ENCODE assay signal across 8 mouse cellular contexts in the genomic region with DNA sequence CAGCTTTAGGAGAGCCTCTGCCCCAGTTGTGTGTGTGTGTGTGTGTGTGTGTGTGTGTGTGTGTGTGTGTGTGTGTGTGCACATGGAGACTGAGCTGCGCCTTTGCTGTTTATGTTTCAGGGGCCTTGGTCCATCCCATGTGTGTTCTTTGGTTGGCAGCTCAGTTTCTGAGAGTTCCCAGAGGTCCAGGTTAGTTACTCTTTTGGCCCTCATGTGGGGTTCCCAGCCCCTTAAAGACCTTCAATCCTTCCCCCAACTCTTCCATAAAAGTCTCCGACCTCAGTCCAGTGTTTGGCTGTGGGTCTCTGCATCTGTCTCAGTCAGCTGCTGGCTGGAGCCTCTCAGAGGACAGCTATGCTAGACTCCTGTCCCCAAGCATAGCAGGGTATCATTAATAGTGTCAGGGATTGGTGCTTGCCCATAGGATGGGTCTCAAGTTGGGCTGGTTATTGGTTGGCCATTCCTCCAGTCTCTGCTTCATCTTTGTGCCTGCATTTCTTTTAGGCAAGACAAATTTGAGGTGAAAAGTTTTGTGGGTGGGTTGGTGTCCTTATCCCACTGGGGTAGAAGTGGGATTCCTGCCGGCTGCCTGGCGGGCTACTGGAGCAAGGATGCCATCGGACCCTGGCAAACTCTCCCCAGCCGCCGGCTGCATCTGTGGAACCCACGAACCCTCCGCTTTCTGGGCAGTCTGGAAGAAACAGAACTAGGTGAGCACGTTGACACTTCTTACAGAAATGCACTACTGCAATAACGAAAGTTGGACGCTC. TPM values are rescaled to one million over a fixed set of nuclear protein-coding genes. Genes with fewer than 3 reads are reported as not detected.
DNase-seq lines count a peak whose midpoint lies in the region; ATAC-seq and TF ChIP-seq lines count a peak whose summit lies in the region.

No protein-coding gene starts in this region.

- WGBS in kidney, embryonic 15.5 days: 7% methylated on average over 11 of the region's 12 CpGs
- 13% methylated on average over 12 of the region's 12 CpGs for WGBS in hindbrain, embryonic 14.5 days
- 11% methylated on average over 12 of the region's 12 CpGs for WGBS in midbrain, embryonic 16.5 days

- peak overlapping the region; percentile 75 for H3K4me3 ChIP-seq in kidney, embryonic 15.5 days (replicated peaks)
- H3K4me3 ChIP-seq in bone marrow macrophage, adult 2 months (ENCODE audit: insufficient read depth, low read length): peak overlapping the region; percentile 88
- H3K4me3 ChIP-seq in hindbrain, embryonic 14.5 days (replicated peaks; ENCODE audit: low read length): peak overlapping the region; percentile 77
- H3K4me3 ChIP-seq in midbrain, embryonic 16.5 days (ENCODE audit: low read depth, low read length): peak overlapping the region; percentile 79

- H3K27me3 ChIP-seq in kidney, embryonic 15.5 days: no peaks in the 10 kb centered on the region
- H3K27me3 ChIP-seq in hindbrain, embryonic 14.5 days (ENCODE audit: control insufficient read depth, insufficient read depth, low read length): no peaks in the 10 kb centered on the region
- no peaks in the 10 kb centered on the region for H3K27me3 ChIP-seq in midbrain, embryonic 16.5 days (ENCODE audit: control insufficient read depth, insufficient read depth, low read depth, low read length)

- peak overlapping the region; percentile 73 for H3K9ac ChIP-seq in kidney, embryonic 15.5 days
- H3K9ac ChIP-seq in hindbrain, embryonic 14.5 days: peak overlapping the region; percentile 78
- H3K9ac ChIP-seq in midbrain, embryonic 16.5 days (ENCODE audit: low read depth, low read length): peak overlapping the region; percentile 93

- peaks cover 16% of the 10 kb centered on the region for H3K36me3 ChIP-seq in kidney, embryonic 15.5 days
- peaks cover 14% of the 10 kb centered on the region for H3K36me3 ChIP-seq in hindbrain, embryonic 14.5 days (replicated peaks; ENCODE audit: control insufficient read depth, insufficient read depth)
- peaks cover under 1% of the 10 kb centered on the region; the same call in 1 of the 2 replicates for H3K36me3 ChIP-seq in midbrain, embryonic 16.5 days (ENCODE audit: control insufficient read depth, insufficient read depth, low read length)

- no peak for TF ChIP-seq CTCF in bone marrow macrophage, adult 2 months (IDR thresholded peaks at IDR 0.05; ENCODE audit: low read depth, low read length)

- no peak for TF ChIP-seq POLR2A in bone marrow macrophage, adult 2 months (IDR thresholded peaks at IDR 0.05; ENCODE audit: borderline replicate concordance, low read depth, low read length)

- H3K27ac ChIP-seq in kidney, embryonic 15.5 days: peak overlapping the region; percentile 92
- H3K27ac ChIP-seq in bone marrow macrophage, adult 2 months (ENCODE audit: insufficient read depth, low read depth, low read length): no peak overlapping the region
- peak overlapping the region; percentile 91; the same call in 1 of the 2 replicates for H3K27ac ChIP-seq in hindbrain, embryonic 14.5 days
- no peak overlapping the region; the same call in 1 of the 2 replicates for H3K27ac ChIP-seq in midbrain, embryonic 16.5 days (ENCODE audit: low read length)

- H3K9me3 ChIP-seq in kidney, embryonic 15.5 days (replicated peaks): no peaks in the 10 kb centered on the region
- no peaks in the 10 kb centered on the region for H3K9me3 ChIP-seq in hindbrain, embryonic 14.5 days (ENCODE audit: control insufficient read depth, low read length)
- no peaks in the 10 kb centered on the region for H3K9me3 ChIP-seq in midbrain, embryonic 16.5 days (replicated peaks; ENCODE audit: control insufficient read depth, low read length, poor library complexity, severe bottlenecking)

- DNase-seq in kidney, postnatal 36 days: no peak
- DNase-seq in hindbrain, embryonic 14.5 days (ENCODE audit: low spot score): no peak
- DNase-seq in left cerebral cortex, postnatal 4 days: no peak
- no peak for DNase-seq in thymus, postnatal 25 days

- peaks cover 25% of the 10 kb centered on the region for H3K4me1 ChIP-seq in kidney, embryonic 15.5 days
- peaks cover 11% of the 10 kb centered on the region for H3K4me1 ChIP-seq in bone marrow macrophage, adult 2 months (ENCODE audit: control insufficient read depth, insufficient read depth, low read length)
- H3K4me1 ChIP-seq in hindbrain, embryonic 14.5 days (replicated peaks; ENCODE audit: control insufficient read depth, insufficient read depth, low read length): peaks cover 7% of the 10 kb centered on the region; the same call in 1 of the 2 replicates
- H3K4me1 ChIP-seq in midbrain, embryonic 16.5 days (ENCODE audit: control insufficient read depth, insufficient read depth, low read length): peaks cover 11% of the 10 kb centered on the region

- H3K4me2 ChIP-seq in kidney, embryonic 15.5 days: peak overlapping the region; percentile 89
- peak overlapping the region; percentile 91 for H3K4me2 ChIP-seq in hindbrain, embryonic 14.5 days (replicated peaks)
- H3K4me2 ChIP-seq in midbrain, embryonic 16.5 days (ENCODE audit: low read length): peak overlapping the region; percentile 88

- peak; percentile 36 for ATAC-seq in kidney, embryonic 15.5 days (replicated peaks; ENCODE audit: low FRiP score)
- ATAC-seq in CD4-positive, CD25-positive, alpha-beta regulatory T cell, adult 4 months: peak; percentile 8
- peak; percentile 47 for ATAC-seq in hindbrain, embryonic 14.5 days (ENCODE audit: low FRiP score)
- ATAC-seq in midbrain, embryonic 16.5 days: peak; percentile 71

- intact Hi-C loops in left cerebral cortex, postnatal 4 days (cut with DNase I): no loop called here

RNA-seq across cellular contexts. Expression of gene Tmem18, which starts 0.5 kb away (rescaled TPM):
- polyA plus RNA-seq in kidney, embryonic 15.5 days (2015; fragmentation: Nextera tagmentation; extraction: Ambion mirVana): 27.3 and 29.6 TPM in 2 replicates
- 10 to 100 TPM; 15.0 to 22.0 TPM for polyA plus RNA-seq in CD4-positive, CD25-positive, alpha-beta regulatory T cell, adult 4 months (2017; shearing (Covaris generic))
- polyA plus RNA-seq in bone marrow macrophage, adult 2 months (2012; ENCODE audit: insufficient read depth, insufficient read length, missing spikeins): 15.9 and 16.6 TPM in 2 replicates
- 32.9 and 38.5 TPM in 2 replicates for polyA plus RNA-seq in hindbrain, embryonic 14.5 days (2014; fragmentation: Nextera tagmentation; extraction: Ambion mirVana)
- polyA plus RNA-seq in midbrain, embryonic 16.5 days (2015; fragmentation: Nextera tagmentation; extraction: Ambion mirVana): 36.3 and 39.2 TPM in 2 replicates
- 10 to 100 TPM; 38.1 to 39.8 TPM for total RNA-seq in left cerebral cortex, postnatal 4 days (2021)

Comparison
In these comparisons a context has a peak if more than half of its experiments do, and no peak if none do; other contexts are left out.
1. ATAC-seq: peak in every context shown above with its lines; median percentile 71 in midbrain, embryonic 16.5 days; 47 in hindbrain, embryonic 14.5 days; 36 in kidney, embryonic 15.5 days; 8 in CD4-positive, CD25-positive, alpha-beta regulatory T cell, adult 4 months.
2. H3K27ac ChIP-seq: peak in kidney, embryonic 15.5 days (single experiment) and hindbrain, embryonic 14.5 days (single experiment); none in bone marrow macrophage, adult 2 months (single experiment) and midbrain, embryonic 16.5 days (single experiment).
3. Peak in every context shown above with its lines, with median percentiles within 50 percentile points of each other: H3K4me2 ChIP-seq, H3K4me3 ChIP-seq and H3K9ac ChIP-seq.